Mouse (Mus musculus) C2C12 (cell line): ENCODE data around the gene Wnt4. TPM values are rescaled to one million over a fixed set of nuclear protein-coding genes. Genes with fewer than 3 reads are reported as not detected.
A peak's percentile ranks its signal among the peaks of the same experiment; 100 is the strongest.

Source experiments
- H3K27me3 ChIP-seq: one replicate; pipeline ENCODE4 v1.6.1; 2011; ENCODE audit not compliant: control insufficient read depth, insufficient read depth, insufficient read length
- H3K36me3 ChIP-seq: one replicate; pipeline ENCODE4 v1.6.1; 2011; ENCODE audit not compliant: control insufficient read depth, insufficient read depth
- H3K4me3 ChIP-seq: one replicate; pipeline ENCODE4 v1.5.1; 2011; ENCODE audit warnings: mild to moderate bottlenecking, control low read depth; ENCODE audit not compliant: poor library complexity, insufficient read depth, severe bottlenecking
- H3K79me2 ChIP-seq: one replicate; pipeline ENCODE4 v1.6.1; 2011; ENCODE audit not compliant: control insufficient read depth, insufficient read depth
- H3K79me3 ChIP-seq: one replicate; pipeline ENCODE4 v1.6.1; 2011; ENCODE audit warnings: low read depth, control low read depth
- H3ac ChIP-seq: one replicate; pipeline ENCODE3; 2011; ENCODE audit warnings: low read depth; ENCODE audit not compliant: control insufficient read depth, insufficient read length
- CEBPB ChIP-seq: IDR thresholded peaks from one replicate; pipeline ENCODE4 v1.6.1; 2011; ENCODE audit warnings: low read depth, mild to moderate bottlenecking, control low read depth, moderate library complexity
- CTCF ChIP-seq: IDR thresholded peaks from one replicate; pipeline ENCODE4 v1.5.1; 2011; ENCODE audit not compliant: control insufficient read depth, insufficient read depth, insufficient read length
- FOSL1 ChIP-seq: IDR thresholded peaks from one replicate; pipeline ENCODE4 v1.8.0; 2011; ENCODE audit warnings: mild to moderate bottlenecking, low read length; ENCODE audit not compliant: poor library complexity, insufficient read depth, severe bottlenecking
- MAX ChIP-seq: IDR thresholded peaks from one replicate; pipeline ENCODE4 v1.6.1; 2011; ENCODE audit warnings: mild to moderate bottlenecking, control low read depth
- MYOD1 ChIP-seq: IDR thresholded peaks from one replicate; pipeline ENCODE4 v1.6.1; 2011; ENCODE audit warnings: low read depth; ENCODE audit not compliant: control insufficient read depth, insufficient read length
- MYOG ChIP-seq: IDR thresholded peaks from one replicate; pipeline ENCODE4 v1.6.1; 2011; ENCODE audit not compliant: control insufficient read depth, insufficient read length; ENCODE audit errors: extremely low read depth
- USF1 ChIP-seq: IDR thresholded peaks from one replicate; pipeline ENCODE4 v1.6.1; 2011; ENCODE audit warnings: low read depth, mild to moderate bottlenecking, control low read depth, moderate library complexity
- long read RNA-seq, 2 experiments: library from polyadenylated mRNA; unstranded; transcript quantifications; one replicate each; pipeline ENCODE4 v2.0.0; 2019 to 2020
- polyA plus RNA-seq: library from polyadenylated mRNA; unstranded; fragments of >200 nt; fragmentation: generic; extraction: Trizol; gene quantifications from one replicate; pipeline ENCODE4 v1.2.1, GENCODE M21; 2012; ENCODE audit warnings: missing spikeins

Wnt4 gene
- polyA plus RNA-seq, result 3.3 TPM
- long read RNA-seq, experiment 1, full-length matches to known transcripts, result 1 of 5 reads
- long read RNA-seq, experiment 1, partial matches to known transcripts, result 4 of 5 reads
- long read RNA-seq, experiment 1, other reads (novel, unspliced or antisense), result 0 of 5 reads
- long read RNA-seq, experiment 2, full-length matches to known transcripts, result 1 of 2 reads
- long read RNA-seq, experiment 2, partial matches to known transcripts, result 0 of 2 reads
- long read RNA-seq, experiment 2, other reads (novel, unspliced or antisense), result 1 of 2 reads

DNA sequence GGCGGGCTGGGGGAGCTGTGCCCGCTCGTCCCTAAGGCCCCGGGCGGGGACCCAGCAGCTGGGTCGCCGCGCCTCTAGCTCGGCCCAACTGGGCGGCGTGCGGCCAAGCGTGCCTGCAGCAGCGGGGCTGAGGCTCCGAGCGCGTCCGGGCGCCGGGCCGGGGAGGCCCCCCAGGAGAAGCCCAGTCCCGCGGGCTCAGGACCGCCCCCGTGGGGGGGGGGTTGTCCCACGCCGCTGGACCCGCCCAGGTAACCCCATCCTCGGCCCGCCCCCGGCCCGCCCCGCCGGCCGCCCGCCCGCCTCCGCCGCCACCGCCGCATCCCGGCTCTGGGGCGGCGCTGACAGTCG is at the start of gene Wnt4:
TSS of gene Wnt4 (plus strand) at position 324 of the 348 bp plus-strand sequence.
- Histone ChIP-seq H3K36me3 (no peaks in the 10 kb centered on the region), H3K79me3 (no peaks in the 10 kb centered on the region), H3ac (peak within 1 kb of the TSS; percentile 63), H3K27me3 (peaks cover 9% of the 10 kb centered on the region), H3K4me3 (peak within 1 kb of the TSS; percentile 21), H3K79me2 (no peaks in the 10 kb centered on the region)
- peak; percentile 48 for TF ChIP-seq CTCF
- TF ChIP-seq CEBPB, result no peak
- TF ChIP-seq FOSL1, result no peak

DNA sequence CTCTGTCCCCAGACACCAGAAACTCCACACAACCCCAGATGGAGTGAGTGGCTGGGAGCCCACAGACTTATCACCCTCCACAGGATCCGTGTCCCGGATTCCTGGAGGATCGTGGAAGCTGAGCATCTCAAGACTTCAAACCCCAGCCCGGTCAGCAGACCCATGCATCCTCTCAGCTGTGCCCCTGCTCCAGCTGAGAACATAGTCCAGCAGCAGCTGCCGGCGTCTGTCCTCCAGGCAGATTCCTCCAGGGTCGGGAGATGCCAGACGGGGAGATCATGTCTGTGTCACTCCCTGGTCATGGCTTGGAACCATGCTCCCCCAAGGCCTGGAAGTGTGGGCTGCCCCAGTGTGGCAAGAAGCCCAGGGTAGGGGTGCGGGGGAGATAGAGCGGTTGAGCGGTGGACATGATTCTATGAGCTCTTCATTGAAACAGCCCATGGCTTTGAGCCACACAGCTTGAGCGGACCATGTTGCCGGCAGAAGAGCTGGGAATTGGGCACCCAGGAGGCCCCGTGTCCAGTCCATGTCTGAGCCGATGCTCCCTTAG is 48.6 kb upstream of the Wnt4 start:
- Histone ChIP-seq H3K79me3 (no peaks in the 10 kb centered on the region), H3K36me3 (no peaks in the 10 kb centered on the region), H3K79me2 (no peaks in the 10 kb centered on the region), H3K4me3 (no peak overlapping the region), H3K27me3 (no peaks in the 10 kb centered on the region), H3ac (no peak overlapping the region)
- no peak for TF ChIP-seq FOSL1
- TF ChIP-seq MYOD1, result peak; percentile 13
- no peak for TF ChIP-seq CTCF
- TF ChIP-seq CEBPB, result no peak
- TF ChIP-seq MAX, result no peak

DNA sequence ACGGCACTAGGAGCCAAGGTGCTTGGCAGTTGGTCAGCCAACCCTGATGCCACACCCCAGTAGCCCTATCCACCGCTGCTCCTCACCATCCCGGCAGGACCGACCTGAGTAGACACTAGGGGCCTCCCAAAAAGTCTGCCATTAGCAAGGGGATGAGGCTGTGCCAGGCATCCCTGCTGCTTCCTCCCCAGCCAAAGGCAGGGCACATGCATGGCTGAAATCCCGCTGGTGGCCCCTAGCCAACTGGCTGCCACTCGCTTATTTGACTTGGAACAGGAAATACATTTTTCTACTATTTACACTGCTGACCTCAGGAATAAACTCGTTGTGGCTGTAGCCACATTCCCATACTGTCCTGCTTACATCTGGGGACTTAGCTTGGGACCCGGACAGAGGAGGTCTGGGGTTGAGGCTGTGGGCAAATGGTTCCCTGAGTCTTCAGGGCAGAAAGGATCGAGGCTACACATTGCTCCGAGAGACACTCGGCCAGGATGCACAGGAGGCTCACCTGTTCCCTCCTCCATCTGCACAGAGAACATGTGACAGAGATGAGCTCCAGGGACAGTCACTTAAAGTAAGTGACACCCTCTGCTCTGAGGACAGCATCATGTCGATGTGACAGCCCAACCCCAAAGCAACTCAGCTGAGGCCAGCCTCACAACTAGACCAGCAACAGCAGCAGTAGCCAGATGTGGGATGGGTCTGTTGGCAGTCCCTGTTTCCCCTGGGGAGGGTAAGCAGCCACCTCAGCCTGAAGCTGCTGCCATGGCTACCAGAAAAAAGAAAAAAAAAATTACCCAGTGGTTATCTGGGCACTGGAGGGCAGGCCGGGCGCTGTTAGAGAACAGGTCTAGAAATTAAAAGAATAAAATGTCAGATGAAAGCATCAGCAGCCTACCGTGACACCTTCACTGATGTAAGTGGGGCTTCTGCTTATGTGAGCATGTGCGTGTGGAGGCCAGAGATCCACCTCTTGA is 45.5 kb upstream of the Wnt4 start:
- no peaks in the 10 kb centered on the region for H3K27me3 ChIP-seq
- H3K79me2 ChIP-seq, result no peaks in the 10 kb centered on the region
- no peaks in the 10 kb centered on the region for H3K36me3 ChIP-seq
- no peak overlapping the region for H3K4me3 ChIP-seq
- TF ChIP-seq MYOD1, result no peak
- TF ChIP-seq FOSL1, result no peak
- peak; percentile 84 for TF ChIP-seq MAX
- TF ChIP-seq CTCF, result no peak
- no peak for TF ChIP-seq CEBPB
- H3ac ChIP-seq, result no peak overlapping the region
- H3K79me3 ChIP-seq, result no peaks in the 10 kb centered on the region

DNA sequence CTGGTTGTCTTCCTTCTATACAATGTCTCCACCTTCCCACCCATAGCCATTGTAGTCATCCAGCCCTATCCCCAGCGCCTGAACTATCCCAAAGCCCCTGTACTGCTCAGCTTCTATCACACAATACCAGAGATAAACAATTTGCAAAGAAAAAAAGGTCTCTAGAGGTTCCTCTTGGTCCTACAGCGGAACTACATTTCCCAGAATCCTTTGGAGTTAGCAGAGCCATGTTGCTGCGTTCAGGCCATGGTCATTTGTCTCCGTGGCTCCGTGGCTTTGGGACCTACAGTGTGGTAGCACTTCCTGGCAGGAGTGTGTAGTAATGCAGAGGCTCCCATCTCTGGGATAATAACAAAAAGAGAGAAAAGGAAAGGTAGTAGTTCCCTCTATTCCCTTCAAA is 43.7 kb upstream of the Wnt4 start:
- Histone ChIP-seq H3K4me3 (no peak overlapping the region), H3ac (no peak overlapping the region), H3K27me3 (no peaks in the 10 kb centered on the region), H3K79me3 (no peaks in the 10 kb centered on the region), H3K36me3 (no peaks in the 10 kb centered on the region), H3K79me2 (no peaks in the 10 kb centered on the region)
- TF ChIP-seq USF1 (no peak), MYOG (no peak), MAX (no peak), CEBPB (no peak), CTCF (no peak), MYOD1 (no peak), FOSL1 (no peak)

DNA sequence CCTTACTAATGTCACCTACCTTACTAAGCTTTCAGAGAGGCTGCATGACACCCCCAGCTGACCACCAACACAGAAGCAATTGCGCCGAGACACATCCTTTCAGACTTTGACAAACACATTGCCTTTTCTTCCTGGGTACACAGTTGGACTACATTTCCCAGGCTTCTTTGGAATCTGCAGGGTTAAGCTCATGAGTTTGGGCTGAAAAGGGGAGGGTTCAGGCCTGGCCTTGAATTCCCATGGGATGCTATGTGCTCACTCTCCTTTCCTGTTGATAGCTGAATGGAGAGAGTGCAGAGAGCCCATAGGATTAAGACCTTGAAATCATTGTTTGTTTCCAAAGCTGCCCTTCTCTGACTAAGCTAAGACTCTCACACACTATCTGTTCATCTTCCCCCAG is 42.8 kb upstream of the Wnt4 start:
- no peaks in the 10 kb centered on the region for H3K36me3 ChIP-seq
- no peak for TF ChIP-seq FOSL1
- no peak for TF ChIP-seq USF1
- TF ChIP-seq CTCF, result no peak
- TF ChIP-seq MYOG, result no peak
- TF ChIP-seq CEBPB, result no peak
- no peak for TF ChIP-seq MYOD1
- H3ac ChIP-seq, result no peak overlapping the region
- H3K79me2 ChIP-seq, result no peaks in the 10 kb centered on the region
- no peaks in the 10 kb centered on the region for H3K79me3 ChIP-seq
- H3K4me3 ChIP-seq, result no peak overlapping the region
- no peaks in the 10 kb centered on the region for H3K27me3 ChIP-seq

DNA sequence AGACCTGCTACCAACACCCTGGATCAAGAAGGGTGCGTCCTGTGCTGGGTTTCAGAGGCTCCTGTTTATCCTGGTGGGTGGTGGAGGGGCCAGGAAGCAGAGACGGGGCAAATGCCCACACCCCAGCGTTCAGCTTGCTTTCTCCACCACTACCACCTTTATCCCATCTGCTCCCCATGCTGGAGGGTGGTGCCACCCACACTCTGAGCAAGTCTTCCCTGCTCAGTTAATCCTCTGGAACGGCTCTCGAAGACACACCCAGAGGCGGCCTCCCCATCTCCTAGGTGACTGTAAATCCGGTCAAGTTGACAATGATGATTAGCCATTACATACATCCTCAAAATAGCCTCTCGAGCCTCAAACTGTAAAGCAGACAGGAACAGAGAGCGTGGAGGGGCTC is 41.9 kb upstream of the Wnt4 start:
- no peaks in the 10 kb centered on the region for H3K79me2 ChIP-seq
- no peaks in the 10 kb centered on the region for H3K36me3 ChIP-seq
- H3K4me3 ChIP-seq, result no peak overlapping the region
- H3ac ChIP-seq, result no peak overlapping the region
- no peak for TF ChIP-seq CTCF
- TF ChIP-seq MYOD1, result no peak
- no peak for TF ChIP-seq CEBPB
- TF ChIP-seq USF1, result no peak
- no peak for TF ChIP-seq FOSL1
- TF ChIP-seq MYOG, result no peak
- TF ChIP-seq MAX, result no peak
- no peaks in the 10 kb centered on the region for H3K27me3 ChIP-seq
- no peaks in the 10 kb centered on the region for H3K79me3 ChIP-seq
